Mouse (Mus musculus) retina, adult 2 months (tissue): ENCODE measurements around the gene Tns1.

Experiments
- DNase-seq: peaks from one replicate; pipeline ENCODE4 v3.0.0-alpha.2; 2012; ENCODE audit warnings: low read depth, low spot score

Gene Tns1

GRCm38 (mm10) chr1:74123215-74123614, 1.0 kb downstream of the Tns1 start:
- no peak for DNase-seq

- DNase-seq: no peak
These were observed 2.2 kb downstream of the Tns1 start for GRCm38 (mm10) chr1:74121821-74122576.

- DNase-seq: no peak
These were observed 3.1 kb downstream of the Tns1 start for GRCm38 (mm10) chr1:74121138-74121537.

- no peak for DNase-seq
These were observed 5.1 kb downstream of the Tns1 start for GRCm38 (mm10) chr1:74119115-74119514.

- DNase-seq: no peak
These were observed 6.4 kb downstream of the Tns1 start for GRCm38 (mm10) chr1:74117876-74118275.

GRCm38 (mm10) chr1:74113071-74113470, 11.2 kb downstream of the Tns1 start:
- DNase-seq: no peak

- no peak for DNase-seq
These were observed 12.6 kb downstream of the Tns1 start for GRCm38 (mm10) chr1:74111696-74112030.

GRCm38 (mm10) chr1:74110932-74111695, 13.1 kb downstream of the Tns1 start:
- DNase-seq: no peak

- DNase-seq: no peak
These were observed 14.6 kb downstream of the Tns1 start for GRCm38 (mm10) chr1:74109670-74110069.

GRCm38 (mm10) chr1:74107931-74108618, 16.2 kb downstream of the Tns1 start:
- no peak for DNase-seq

GRCm38 (mm10) chr1:74106214-74106613, 18.0 kb downstream of the Tns1 start:
- DNase-seq: no peak

- DNase-seq: no peak
These were observed 18.6 kb downstream of the Tns1 start for GRCm38 (mm10) chr1:74105660-74106059.

- DNase-seq: no peak
These were observed 20.4 kb downstream of the Tns1 start for GRCm38 (mm10) chr1:74103654-74104353.

- no peak for DNase-seq
These were observed 25.2 kb downstream of the Tns1 start for GRCm38 (mm10) chr1:74099001-74099435.

GRCm38 (mm10) chr1:74098004-74099000, 25.9 kb downstream of the Tns1 start:
- no peak for DNase-seq

GRCm38 (mm10) chr1:74095728-74096127, 28.5 kb downstream of the Tns1 start:
- DNase-seq: no peak

GRCm38 (mm10) chr1:74095296-74095695, 29.0 kb downstream of the Tns1 start:
- no peak for DNase-seq

GRCm38 (mm10) chr1:74094497-74095270, 29.6 kb downstream of the Tns1 start:
- no peak for DNase-seq

GRCm38 (mm10) chr1:74093447-74093846, 30.8 kb downstream of the Tns1 start:
- DNase-seq: no peak

GRCm38 (mm10) chr1:74092242-74092641, 32.0 kb downstream of the Tns1 start:
- DNase-seq: no peak
